Mouse (Mus musculus) erythroid progenitor cell, adult 5-6 weeks (primary cell): Measurements from ENCODE around the gene Tm6sf1. TPM values are rescaled to one million over a fixed set of nuclear protein-coding genes. Genes with fewer than 3 reads are reported as not detected.
"Not testable (repeated sequence)": the region's sequence is repeated elsewhere in the genome, so short reads cannot be mapped to it uniquely, and the experiment has no call there.

Source experiments
- ATAC-seq: replicated peaks from 2 replicates; pipeline ENCODE4 v1.8.0; 2016; ENCODE audit warnings: moderate number of reproducible peaks, mild to moderate bottlenecking, moderate TSS enrichment, inconsistent platforms; ENCODE audit not compliant: poor library complexity, low FRiP score, severe bottlenecking
- total RNA-seq, 2 experiments: library from RNA; stranded (forward) in 1 of 2; stranded (reverse) in 1 of 2; fragments of 150-400 nt in 1 of 2; fragments of 186-747, 209-891 nt in 1 of 2; gene quantifications; 2 replicates each; pipeline versions ENCODE4 v1.2.3 to v1.2.4; 2015 to 2017; ENCODE audit warnings: low replicate concordance in 2 of 2

The Tm6sf1 gene
- total RNA-seq (2015; ENCODE audit: low replicate concordance) (36.8 and 51.1 TPM in 2 replicates), total RNA-seq (2017; ENCODE audit: low replicate concordance) (6.8 and 22.5 TPM in 2 replicates)

DNA sequence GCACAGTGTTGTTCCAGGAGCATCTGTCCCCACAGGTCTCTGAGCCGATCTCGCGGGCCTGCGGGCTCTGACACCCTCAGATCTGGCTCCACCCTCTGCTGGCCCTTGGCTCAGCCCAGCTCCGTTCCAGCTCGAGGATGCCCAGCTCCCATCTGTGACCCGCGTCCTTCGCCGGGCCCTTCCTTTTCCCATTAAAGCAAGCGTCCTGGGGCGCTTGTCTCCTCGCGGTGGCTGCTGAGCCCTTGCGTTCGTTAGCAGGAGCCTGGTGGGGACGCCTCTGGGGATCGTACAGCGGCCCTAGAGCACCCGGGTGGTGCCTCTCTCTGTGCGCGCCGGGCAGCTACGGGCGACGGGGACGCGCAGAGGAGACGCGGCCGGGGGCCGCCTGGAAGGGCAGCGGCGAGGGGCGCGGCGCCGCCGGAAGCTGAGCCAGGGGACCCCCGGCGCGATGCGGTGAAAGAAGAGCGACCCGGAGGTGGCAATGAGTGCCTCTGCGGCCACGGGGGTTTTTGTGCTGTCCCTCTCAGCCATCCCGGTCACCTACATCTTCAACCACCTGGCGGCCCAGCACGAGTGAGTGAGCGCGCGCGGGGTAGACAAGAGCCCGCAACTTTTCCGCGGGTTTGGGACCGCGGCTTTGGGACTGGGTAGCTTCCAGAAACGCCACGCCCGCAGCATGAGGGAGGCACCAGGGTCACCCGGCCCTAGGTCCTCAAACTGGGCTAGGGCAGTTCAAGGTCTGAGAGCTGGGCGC lies at the start of gene Tm6sf1:
TSS of gene Tm6sf1 (plus strand) at position 34 of the 754 bp plus-strand sequence.
- no peak for ATAC-seq

DNA sequence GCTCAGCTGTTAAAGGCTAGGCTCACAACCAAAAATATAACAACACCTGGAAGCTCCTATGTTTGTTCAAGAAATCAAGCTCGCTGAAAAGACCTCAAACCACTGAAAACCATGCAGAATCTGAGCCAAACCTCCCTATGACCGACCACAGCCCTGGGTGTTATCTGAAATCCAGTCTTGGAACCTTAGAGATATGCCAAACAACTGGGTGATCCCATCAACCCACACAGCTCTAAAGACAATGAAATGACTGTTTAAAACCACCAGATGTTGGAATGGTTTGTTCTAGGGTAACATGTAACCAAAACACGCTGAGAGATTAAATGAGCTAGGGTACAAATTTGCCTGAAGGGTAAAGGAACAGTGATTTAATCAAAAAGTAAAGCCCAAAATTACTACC lies 33.9 kb upstream of the Tm6sf1 start:
- ATAC-seq: no peak

DNA sequence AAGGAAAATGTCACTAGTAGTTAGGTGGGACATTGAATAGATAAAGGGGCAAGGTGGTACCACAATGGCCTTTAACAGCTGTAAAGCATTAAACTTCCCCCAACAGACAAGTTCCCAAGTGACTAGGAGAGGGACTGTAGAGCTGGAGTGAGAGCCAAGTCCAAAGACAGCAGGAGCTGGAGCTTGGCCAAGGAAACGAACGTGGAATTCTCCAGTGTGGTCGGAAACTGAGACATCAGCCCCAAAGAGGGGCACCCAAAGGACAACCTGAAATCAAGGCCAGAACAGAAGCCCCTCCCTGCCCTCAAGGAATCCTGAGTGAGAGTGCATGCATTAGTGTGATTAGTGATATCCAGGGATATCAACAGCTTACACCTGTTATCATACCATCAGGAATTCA lies 33.4 kb upstream of the Tm6sf1 start:
- no peak for ATAC-seq

DNA sequence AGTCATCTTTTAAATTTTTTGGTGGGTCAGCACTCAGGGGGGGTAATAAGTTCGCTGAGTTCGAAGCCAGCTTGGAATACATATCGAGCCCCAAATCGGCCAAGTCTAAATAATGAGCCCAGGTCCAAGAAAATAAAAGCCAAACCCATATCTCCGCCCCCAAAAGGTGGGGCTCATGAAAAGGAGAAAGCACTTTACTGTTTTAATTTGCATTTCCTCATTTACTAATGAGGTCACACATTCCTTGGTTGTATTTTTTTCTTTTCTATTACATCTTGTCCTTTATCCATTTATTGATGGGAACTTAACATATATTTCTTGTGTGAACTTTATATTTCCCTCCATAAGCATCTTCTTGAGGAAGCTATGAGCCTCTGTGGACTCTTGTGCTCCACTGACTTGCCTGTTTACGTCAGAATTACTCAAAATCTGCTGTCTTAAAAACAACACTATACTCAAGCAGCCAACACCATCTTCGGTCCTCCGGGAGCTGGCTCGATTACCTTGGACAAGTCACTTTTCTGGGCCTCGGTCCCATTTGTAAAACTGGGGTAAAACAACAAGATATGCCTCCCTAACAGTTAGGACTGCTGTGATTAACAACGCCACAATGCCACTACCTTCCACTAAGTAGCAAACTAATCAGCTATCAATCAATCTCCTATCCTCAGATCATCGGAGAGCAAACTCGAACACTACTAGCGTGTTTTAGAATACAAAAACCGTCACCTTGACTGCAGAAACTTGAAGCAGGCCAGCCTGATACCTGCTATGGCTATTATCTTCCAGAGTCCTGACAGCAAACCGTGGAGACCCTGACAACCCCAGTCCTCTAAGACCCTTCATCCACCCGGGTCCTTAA lies 30.8 kb upstream of the Tm6sf1 start:
- 0 out of 2 replicates have a peak, but pooled peaks have one; percentile 12 for ATAC-seq

DNA sequence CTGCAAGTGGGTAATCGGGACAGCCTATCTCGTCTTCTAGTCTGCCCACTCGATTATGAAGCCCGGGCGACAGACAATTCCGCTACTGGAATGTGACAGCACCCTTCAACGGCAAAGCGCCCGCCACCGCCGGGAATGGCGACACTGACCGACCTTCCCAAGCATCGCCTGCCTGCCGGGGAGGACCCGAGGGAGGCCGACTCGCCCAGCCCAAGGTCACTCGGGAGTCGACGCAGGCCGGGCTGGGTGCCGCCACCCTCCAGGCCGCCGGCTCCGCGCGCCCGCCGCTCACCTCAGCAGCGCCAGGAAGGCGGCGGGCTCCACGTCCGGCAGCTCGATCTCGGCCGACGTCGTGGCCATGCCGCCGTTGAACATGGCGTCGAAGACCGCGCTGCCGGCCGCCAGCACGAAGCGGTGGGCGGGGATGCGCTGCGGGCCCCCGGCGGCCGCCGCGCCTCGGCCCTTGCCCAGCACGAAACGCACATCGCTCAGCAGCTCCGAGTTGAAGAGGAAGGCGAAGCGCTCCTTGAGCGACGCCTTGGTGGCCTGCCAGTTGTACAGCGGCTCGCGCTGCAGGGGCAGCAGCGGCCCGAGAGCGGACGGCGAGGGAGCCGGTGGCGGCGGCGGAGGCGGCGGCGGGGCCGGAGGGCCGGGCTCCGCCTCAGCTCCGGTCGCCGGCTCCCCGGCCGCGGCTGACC lies 30.0 kb upstream of the Tm6sf1 start:
- ATAC-seq: peak; percentile 67

DNA sequence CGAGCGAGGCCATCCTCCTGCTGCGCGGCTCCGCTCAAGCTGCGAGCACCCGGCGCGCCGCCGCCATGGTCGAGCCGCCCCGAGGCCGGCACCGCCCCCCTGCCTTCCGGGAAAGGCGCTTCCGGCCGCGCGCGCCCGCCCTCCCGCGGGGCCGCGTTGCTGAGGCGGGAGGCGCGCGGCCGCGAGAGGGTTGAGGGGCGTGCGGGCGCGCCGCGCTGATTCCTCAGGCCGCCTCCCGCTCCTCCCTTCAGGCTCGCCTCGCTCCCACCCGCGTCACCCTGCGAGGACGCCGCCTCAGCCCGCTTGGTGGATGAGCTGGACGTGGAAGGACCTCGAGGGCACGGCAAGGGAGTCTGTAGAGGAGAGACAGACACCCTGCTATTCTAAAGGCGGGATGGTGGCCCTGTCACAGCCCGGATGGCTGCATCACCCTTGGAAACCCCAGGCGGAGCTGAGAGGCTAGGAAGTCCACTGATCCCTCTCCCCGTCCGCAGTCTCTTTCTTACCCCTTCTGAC lies 29.4 kb upstream of the Tm6sf1 start, which contains the start of gene Btbd1:
TSS of gene Btbd1 (minus strand) at position 53 of the 516 bp plus-strand sequence.
- peak; percentile 77 for ATAC-seq

DNA sequence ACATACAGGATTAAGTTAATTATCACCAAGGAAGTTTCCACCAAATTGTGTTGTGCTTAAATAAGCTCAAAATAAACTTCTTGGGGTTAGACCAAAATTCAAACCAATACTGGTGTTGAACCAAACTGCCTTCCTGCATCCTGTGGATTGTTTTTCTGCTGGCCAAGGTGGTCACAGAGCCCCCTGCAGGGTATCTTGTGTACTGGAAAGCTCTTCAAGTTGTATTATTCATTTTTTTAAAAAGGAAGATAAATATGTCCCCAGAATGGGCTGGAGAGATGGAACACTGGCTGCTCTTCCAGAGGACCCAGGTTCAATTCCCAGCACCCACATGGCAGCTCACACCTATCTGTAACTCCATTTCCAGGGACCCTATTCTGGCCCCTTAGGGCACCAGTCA lies 24.0 kb upstream of the Tm6sf1 start:
- no peak for ATAC-seq

DNA sequence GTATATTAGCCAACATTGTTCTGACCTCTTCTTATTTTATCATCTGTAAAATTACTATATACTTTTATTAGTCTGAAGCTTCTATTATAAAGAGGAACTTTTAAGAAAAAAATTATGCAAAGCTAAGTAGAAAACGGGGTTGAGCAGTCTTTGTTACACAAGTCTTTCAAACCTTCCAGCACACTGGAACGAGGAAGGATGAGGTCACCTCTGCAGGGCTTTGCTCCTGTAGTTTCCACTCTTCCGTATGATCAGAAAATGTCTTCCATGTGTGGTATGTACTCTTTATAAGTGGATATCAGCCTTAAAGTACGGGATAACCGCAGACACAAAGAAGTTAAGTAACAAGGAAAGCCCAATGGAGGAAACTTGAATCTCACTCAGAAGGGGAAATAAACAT lies 23.4 kb upstream of the Tm6sf1 start:
- no peak for ATAC-seq

DNA sequence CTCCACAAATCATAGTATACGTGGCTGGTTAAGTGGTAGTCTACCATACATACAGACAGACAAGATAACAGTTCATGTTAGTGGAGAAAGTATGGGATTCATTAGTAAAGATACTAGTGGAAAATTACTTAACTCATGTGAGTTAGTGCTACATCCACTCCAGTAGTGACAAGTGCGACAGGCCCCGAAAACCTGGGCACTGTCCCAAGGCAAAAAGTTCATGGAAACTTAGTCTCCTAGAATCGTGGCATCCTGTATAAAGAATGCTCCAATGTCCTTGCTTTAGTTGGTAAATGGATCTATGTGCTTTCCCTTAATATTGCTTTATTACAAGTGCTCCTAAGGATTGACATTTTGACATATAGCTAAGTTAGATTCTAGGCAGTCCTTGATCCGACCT lies 21.0 kb upstream of the Tm6sf1 start:
- not testable (repeated sequence) for ATAC-seq

DNA sequence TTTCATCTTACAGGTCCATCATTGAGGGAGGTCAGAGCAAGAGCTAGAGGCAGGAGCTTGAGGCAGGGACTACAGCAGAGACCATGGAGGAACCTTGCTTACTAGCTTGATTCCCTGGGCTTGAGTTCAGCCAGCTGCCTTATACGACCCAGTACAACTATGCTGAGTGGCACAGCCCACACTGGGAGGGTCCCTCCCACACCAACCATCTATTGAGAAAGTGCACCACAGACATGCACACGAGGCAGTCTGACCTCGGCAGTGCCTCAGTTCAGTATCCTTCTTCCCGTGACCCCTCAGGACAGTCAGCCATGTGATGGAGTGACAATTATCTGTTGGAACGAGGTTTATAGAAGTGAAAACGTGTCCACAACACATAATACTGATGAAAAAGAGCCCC lies 19.1 kb upstream of the Tm6sf1 start:
- ATAC-seq: no peak

DNA sequence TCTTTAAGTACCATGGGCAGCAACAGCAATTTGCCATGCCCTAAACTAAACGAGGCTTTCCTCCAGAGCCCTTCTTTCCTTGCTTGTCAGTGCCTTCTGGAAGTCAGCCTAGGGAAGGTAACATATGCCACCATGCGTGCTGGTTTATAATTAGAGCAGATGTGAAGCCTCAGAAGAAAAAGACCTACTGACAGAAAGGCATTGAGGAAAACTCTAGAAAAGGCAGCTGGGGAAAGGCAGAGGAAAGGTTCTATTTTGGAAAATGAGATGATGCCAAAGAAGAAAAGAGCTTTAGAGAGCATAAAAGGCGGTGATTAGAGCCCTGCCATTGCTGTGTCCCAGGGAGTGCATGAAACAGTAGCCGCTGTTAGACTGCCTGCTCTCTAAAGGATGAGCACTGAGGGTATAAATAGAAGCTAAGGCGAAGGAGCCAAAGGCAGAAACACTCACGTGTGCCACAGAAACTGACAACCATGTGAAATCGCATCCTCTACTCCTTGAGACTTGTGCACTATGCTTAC lies 18.1 kb upstream of the Tm6sf1 start:
- no peak for ATAC-seq

DNA sequence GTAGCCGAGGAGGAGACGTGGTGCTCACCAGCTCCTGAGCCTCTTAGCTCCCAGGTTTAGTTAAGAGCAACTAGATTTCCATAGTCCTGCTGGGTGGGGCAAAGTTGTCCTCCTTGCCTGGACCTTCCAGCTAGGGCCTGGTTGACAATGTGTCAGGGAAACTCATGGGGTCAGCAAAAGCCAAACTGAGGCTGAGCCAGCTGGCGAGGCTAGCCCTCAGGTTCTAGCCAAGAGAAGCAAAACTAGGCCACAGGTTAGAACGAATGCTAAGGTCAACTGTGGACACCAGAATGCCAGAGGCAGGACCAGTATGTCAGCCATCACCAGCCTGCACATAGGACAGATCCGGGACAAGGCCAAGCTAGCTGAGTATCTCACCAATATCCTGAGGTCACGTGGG lies 17.4 kb upstream of the Tm6sf1 start:
- no peak for ATAC-seq

DNA sequence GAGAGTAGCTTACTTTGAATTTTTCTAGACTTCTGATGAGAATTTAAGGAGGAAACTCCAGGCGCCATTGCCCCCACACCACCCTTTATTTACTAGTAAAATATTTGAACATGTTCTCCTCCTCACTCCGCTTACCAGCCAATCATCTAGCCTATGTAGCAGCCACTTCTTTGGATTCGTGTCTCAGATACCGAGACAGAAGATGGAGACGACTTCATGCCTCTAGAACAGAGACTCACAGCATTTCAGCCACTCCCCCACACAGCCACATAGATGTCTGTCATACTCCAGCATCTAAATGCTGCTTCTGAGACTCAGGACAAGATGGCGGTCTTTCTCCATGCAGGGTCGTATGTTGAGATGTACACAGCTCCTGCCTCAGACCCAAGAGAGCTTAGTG lies 16.7 kb upstream of the Tm6sf1 start:
- ATAC-seq: no peak

DNA sequence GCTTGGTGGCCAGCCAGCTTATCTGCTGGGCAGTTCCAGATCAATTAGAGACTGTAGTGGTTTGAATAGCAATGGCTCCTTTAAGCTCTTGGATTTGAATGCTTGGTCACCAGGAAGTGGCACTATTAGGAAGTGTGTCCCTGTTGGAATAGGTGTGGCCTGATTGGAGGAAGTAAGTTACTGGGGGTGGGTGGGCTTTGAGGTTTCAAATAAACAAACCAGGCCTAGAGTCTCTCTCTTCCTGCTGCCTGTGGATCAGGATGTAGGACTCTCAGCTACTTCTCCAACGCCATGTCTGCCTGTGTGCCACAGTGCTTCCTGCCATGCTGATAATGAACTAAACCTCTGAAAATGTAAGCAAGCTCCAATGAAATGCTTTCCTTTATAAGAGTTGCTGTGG lies 15.8 kb upstream of the Tm6sf1 start:
- ATAC-seq: no peak

DNA sequence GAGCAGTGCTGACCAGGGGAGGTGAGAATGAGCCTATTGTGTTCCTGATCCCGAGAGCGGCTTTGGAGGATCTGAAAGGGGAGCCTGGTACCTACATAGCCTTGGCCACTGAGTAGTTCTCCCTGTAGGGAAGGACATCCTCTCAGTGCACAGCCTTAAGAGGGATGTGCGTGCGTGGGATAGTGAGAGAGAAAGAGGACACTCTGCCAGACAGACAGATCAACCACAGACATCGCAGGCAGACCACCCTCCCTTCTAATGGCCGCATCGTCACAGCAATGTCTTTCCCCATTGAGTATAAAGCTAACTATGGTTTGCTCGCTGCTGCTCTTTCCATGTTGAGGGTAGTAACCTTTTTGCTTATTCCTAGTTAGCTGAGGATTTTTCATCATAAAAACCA lies 14.9 kb upstream of the Tm6sf1 start:
- no peak for ATAC-seq

DNA sequence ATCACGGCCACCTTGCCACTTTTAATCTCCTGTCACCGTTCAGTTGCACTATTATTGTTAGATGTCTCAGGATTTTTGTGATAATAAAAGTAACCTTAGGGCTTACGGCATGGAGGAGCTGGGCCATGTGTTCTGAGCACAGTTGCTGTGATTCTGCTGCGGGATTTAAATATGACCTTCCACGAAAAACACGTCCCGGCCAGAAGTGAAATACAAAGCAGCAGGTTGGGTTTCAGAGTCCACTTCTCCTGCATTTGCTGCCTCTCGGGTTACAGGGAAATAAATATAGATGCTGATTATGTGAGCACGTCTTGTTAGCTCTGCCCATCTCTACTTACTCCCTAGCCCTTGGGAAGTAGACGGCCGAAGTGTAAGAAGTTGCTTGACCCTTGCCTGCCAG lies 14.0 kb upstream of the Tm6sf1 start:
- ATAC-seq: no peak

DNA sequence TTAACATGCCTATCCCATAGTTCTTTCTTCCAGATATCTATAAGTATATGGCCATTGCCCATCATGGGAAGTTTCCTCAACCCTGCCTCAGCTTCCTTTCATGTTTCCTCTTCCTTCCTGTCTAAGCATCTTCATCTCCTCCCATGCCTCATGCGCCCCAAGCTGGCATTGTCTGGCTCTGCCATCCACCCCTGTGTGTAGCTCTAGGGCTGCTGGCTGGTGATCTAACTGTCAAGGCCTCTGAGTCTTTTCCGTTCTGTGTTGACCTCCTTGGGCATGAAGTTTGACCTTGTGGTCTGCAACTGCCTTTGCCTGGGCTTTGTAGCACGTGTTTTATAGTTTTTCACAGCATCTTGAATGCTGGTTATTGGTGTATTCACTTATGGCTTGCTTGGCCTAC lies 13.5 kb upstream of the Tm6sf1 start:
- no peak for ATAC-seq

DNA sequence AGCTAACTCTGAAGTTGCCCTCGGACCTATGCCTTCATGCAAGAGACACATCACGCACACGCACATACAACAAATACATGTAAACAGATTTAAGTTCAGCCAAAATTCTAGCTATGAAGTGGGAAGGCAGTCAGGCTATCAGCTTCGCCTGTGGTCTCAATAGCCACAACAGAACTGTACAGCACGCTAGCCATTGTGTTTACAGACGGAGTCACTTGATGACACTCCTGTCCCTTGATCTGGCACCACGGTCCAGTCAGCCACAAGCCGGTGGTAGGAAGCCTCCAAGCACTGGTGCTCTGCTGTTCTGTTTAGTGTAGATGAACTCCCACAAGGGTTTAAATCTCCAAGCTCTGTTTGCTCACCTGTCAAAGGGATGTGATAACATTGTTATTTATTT lies 12.8 kb upstream of the Tm6sf1 start:
- no peak for ATAC-seq

DNA sequence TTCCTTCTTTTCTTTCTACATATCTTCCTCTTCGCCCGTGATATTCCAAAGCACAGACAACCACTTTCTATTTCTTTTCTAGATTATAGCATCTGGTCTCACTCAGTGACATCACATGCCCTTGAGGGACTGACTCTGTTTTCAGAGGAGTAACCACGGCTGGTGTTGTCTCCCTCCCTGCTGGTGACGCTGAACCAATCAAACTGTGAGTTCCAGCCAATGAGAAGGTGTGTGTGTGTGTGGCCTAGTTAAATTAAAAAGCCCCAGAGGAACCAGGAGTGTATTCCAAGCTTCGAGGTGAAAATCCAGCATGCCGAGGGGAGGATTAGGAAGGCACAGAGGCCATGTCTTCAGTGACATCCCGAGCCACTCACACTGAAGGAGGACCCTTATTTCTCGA lies 11.8 kb upstream of the Tm6sf1 start:
- no peak for ATAC-seq

DNA sequence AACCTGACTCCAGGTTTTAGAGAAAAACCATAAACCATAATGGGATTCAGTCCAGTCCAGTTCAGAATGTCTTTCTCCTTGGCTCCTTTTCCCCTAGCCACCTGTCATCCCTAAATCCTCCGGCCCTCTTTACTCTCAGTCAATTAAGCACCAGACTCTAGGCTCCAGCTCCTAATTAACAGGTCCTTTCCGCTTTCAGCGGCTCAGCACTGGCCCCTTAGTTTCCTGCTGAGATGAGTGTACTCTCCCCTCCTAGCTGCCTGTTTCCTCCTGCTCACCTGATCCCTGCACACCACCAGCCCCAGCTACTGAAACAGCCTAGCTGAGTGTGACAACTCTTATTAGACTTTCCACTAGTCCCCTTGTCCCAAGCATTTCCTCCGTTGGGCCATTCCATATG lies 11.0 kb upstream of the Tm6sf1 start:
- ATAC-seq: no peak
